Comparison of ENCODE assay signal across 30 mouse cellular contexts in the genomic region with DNA sequence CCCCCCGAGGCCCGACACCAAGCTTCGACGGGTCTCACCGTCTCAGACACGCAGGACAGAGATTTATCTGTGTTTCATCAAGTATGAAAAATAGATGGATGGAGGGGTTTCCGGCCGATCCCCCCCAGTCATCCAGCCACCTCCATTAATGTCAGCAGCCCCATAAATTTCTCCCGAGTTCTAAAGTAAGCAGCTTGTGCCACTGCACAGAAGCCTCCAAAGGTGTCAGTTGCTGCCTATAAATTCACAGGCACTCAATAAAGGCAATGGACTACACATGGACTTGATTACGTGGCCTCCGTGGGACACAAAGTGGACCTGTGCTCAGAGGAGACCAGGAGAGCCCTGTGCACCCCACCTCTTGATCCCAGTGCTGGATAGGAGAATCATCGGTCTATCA. TPM values are rescaled to one million over a fixed set of nuclear protein-coding genes. Genes with fewer than 3 reads are reported as not detected.
DNase-seq lines count a peak whose midpoint lies in the region; ATAC-seq lines count a peak whose summit lies in the region.
"Had no signal": no experiment of that assay in that cellular context is flagged by ENCODE, and none has a peak within 500 bp of the region (broad histone marks: within the 10 kb centered on the region; RNA-seq: fewer than 3 reads in every experiment).

No protein-coding gene starts in this region.

- H3K9ac ChIP-seq in neural tube, embryonic 15.5 days (replicated peaks): no peak overlapping the region
- no peak overlapping the region for H3K9ac ChIP-seq in midbrain, embryonic 15.5 days
- no peak overlapping the region for H3K9ac ChIP-seq in forebrain, embryonic 15.5 days (replicated peaks)
- H3K9ac ChIP-seq: heart, embryonic 15.5 days; hindbrain, embryonic 13.5 days; neural tube, embryonic 13.5 days; stomach, embryonic 15.5 days had no signal

- no peak overlapping the region for H3K4me3 ChIP-seq in neural tube, embryonic 15.5 days (replicated peaks)
- no peak overlapping the region for H3K4me3 ChIP-seq in midbrain, embryonic 15.5 days
- H3K4me3 ChIP-seq in forebrain, embryonic 15.5 days: no peak overlapping the region
- H3K4me3 ChIP-seq: heart, embryonic 15.5 days; hindbrain, embryonic 13.5 days; layer of hippocampus, adult 2 months; neural tube, embryonic 13.5 days; stomach, embryonic 15.5 days had no signal

- H3K4me2 ChIP-seq in neural tube, embryonic 15.5 days: no peak overlapping the region
- H3K4me2 ChIP-seq in midbrain, embryonic 15.5 days: no peak overlapping the region
- no peak overlapping the region for H3K4me2 ChIP-seq in forebrain, embryonic 15.5 days (replicated peaks)
- H3K4me2 ChIP-seq: heart, embryonic 15.5 days; hindbrain, embryonic 13.5 days; midbrain, embryonic 11.5 days; neural tube, embryonic 13.5 days; stomach, embryonic 15.5 days had no signal

- 0 out of 2 replicates have a peak, but pooled peaks cover 4% of the 10 kb centered on the region for H3K4me1 ChIP-seq in neural tube, embryonic 15.5 days
- H3K4me1 ChIP-seq in midbrain, embryonic 15.5 days: no peaks in the 10 kb centered on the region
- no peaks in the 10 kb centered on the region; the same call in 1 of the 2 replicates for H3K4me1 ChIP-seq in forebrain, embryonic 15.5 days
- H3K4me1 ChIP-seq: heart, embryonic 15.5 days had no signal

- no peak overlapping the region for H3K27ac ChIP-seq in neural tube, embryonic 15.5 days (replicated peaks)
- no peak overlapping the region for H3K27ac ChIP-seq in midbrain, embryonic 15.5 days
- H3K27ac ChIP-seq in forebrain, embryonic 15.5 days (replicated peaks): no peak overlapping the region
- H3K27ac ChIP-seq: heart, embryonic 15.5 days; hindbrain, embryonic 13.5 days; layer of hippocampus, adult 2 months; neural tube, embryonic 13.5 days; stomach, embryonic 15.5 days had no signal

- 22% methylated on average over 12 of the region's 12 CpGs for WGBS in neural tube, embryonic 15.5 days
- 94% methylated on average over 12 of the region's 12 CpGs for WGBS in midbrain, embryonic 15.5 days
- WGBS in forebrain, embryonic 15.5 days: 95% methylated on average over 12 of the region's 12 CpGs

- H3K27me3 ChIP-seq in neural tube, embryonic 15.5 days (replicated peaks): no peaks in the 10 kb centered on the region
- no peaks in the 10 kb centered on the region for H3K27me3 ChIP-seq in midbrain, embryonic 15.5 days (replicated peaks)
- H3K27me3 ChIP-seq in forebrain, embryonic 15.5 days: no peaks in the 10 kb centered on the region
- H3K27me3 ChIP-seq: hindbrain, embryonic 13.5 days; stomach, embryonic 15.5 days had no signal

- peak; percentile 42 for DNase-seq in neural tube, embryonic 10.5 days (ENCODE audit: extremely low spot score, low spot score)
- peak; percentile 94 for DNase-seq in forelimb bud, embryonic 11.5 days (ENCODE audit: low read depth, low spot score)
- DNase-seq in mesoderm, embryonic 11.5 days (ENCODE audit: low read depth, low spot score): peak; percentile 84
- no peak for DNase-seq in heart, adult 11 months
- DNase-seq: adrenal gland, adult 8-10 months; cerebellum, adult 18-20 months; cerebellum, postnatal 14 days; gastrocnemius, postnatal 36 days; heart, postnatal 36 days; kidney, adult 8-10 months; layer of hippocampus, postnatal 36 days; liver; lung, postnatal 10 days; right cerebral cortex, adult 18-20 months; right cerebral cortex, postnatal 4 days; thymus, adult 18-20 months; thymus, postnatal 36 days had no signal

- no peaks in the 10 kb centered on the region for H3K9me3 ChIP-seq in neural tube, embryonic 15.5 days (replicated peaks)
- no peaks in the 10 kb centered on the region for H3K9me3 ChIP-seq in midbrain, embryonic 15.5 days
- no peaks in the 10 kb centered on the region for H3K9me3 ChIP-seq in forebrain, embryonic 15.5 days
- H3K9me3 ChIP-seq: heart, embryonic 15.5 days; hindbrain, embryonic 13.5 days; neural tube, embryonic 13.5 days; stomach, embryonic 15.5 days had no signal

- ATAC-seq in neural tube, embryonic 15.5 days (ENCODE audit: low FRiP score): no peak
- ATAC-seq in midbrain, embryonic 15.5 days (replicated peaks): no peak
- ATAC-seq in forebrain, embryonic 15.5 days (replicated peaks): no peak
- ATAC-seq: activated CD4-positive, CD25-positive, alpha-beta regulatory T cell, adult 4 months; inflammation-experienced regulatory T-cells, adult 6 months had no signal

- H3K36me3 ChIP-seq in neural tube, embryonic 15.5 days: no peaks in the 10 kb centered on the region
- no peaks in the 10 kb centered on the region for H3K36me3 ChIP-seq in midbrain, embryonic 15.5 days (replicated peaks)
- no peaks in the 10 kb centered on the region for H3K36me3 ChIP-seq in forebrain, embryonic 15.5 days
- H3K36me3 ChIP-seq: heart, embryonic 15.5 days; hindbrain, embryonic 13.5 days; neural tube, embryonic 13.5 days; stomach, embryonic 15.5 days had no signal

RNA-seq across cellular contexts. Expression of a gene that starts 34.0 kb away (rescaled TPM):
- 0.42 and 0.52 TPM in 2 replicates for polyA plus RNA-seq in neural tube, embryonic 15.5 days (2015; fragmentation: Nextera tagmentation; extraction: Ambion mirVana)
- polyA plus RNA-seq in midbrain, embryonic 15.5 days (2015; fragmentation: Nextera tagmentation; extraction: Ambion mirVana): 0.95 and 1.2 TPM in 2 replicates
- polyA plus RNA-seq in forebrain, embryonic 15.5 days (2015; fragmentation: Nextera tagmentation; extraction: Ambion mirVana): 0.52 and 1.3 TPM in 2 replicates
- polyA plus RNA-seq: activated CD4-positive, CD25-positive, alpha-beta regulatory T cell, adult 4 months; C2C12; embryonic facial prominence, embryonic 11.5 days; heart, embryonic 15.5 days; inflammation-experienced regulatory T-cells, adult 6 months; neural tube, embryonic 13.5 days; stomach, embryonic 15.5 days had no signal
